Mouse (Mus musculus): ENCODE results near the gene Atpaf1. TPM values are rescaled to one million over a fixed set of nuclear protein-coding genes. Genes with fewer than 3 reads are reported as not detected.

The Atpaf1 gene
- polyA plus RNA-seq, 1 experiment from 2014 or later, result 44.3 TPM

- no peak overlapping the region for H3K27ac ChIP-seq (replicated peaks; ENCODE audit: low read depth, low read length)
- no peak overlapping the region for H3K4me3 ChIP-seq (replicated peaks; ENCODE audit: low read depth, low read length)
- H3K4me1 ChIP-seq (ENCODE audit: control insufficient read depth, insufficient read depth, low read length), result no peaks in the 10 kb centered on the region
- no peaks in the 10 kb centered on the region for H3K27me3 ChIP-seq (ENCODE audit: control insufficient read depth, insufficient read depth, low read length)
- no peaks in the 10 kb centered on the region for H3K9me3 ChIP-seq (ENCODE audit: control insufficient read depth, low read length)
- H3K36me3 ChIP-seq (ENCODE audit: control insufficient read depth, insufficient read depth, low read length), result peaks cover 60% of the 10 kb centered on the region
- H3K4me2 ChIP-seq (ENCODE audit: low read length), result no peak overlapping the region
- ATAC-seq (ENCODE audit: low FRiP score, low TSS enrichment) (no peak), DNase-seq (no peak)
- H3K9ac ChIP-seq (replicated peaks; ENCODE audit: low read length), result no peak overlapping the region
- 98% methylated on average over 1 of the region's 1 CpGs for WGBS
Observed at GRCm38 (mm10) chr4:115754851-115755250, 29.8 kb upstream of the Atpaf1 start.

- Histone ChIP-seq H3K9ac (replicated peaks; ENCODE audit: low read length) (no peak overlapping the region), H3K9me3 (ENCODE audit: control insufficient read depth, low read length) (no peaks in the 10 kb centered on the region), H3K4me2 (ENCODE audit: low read length) (no peak overlapping the region), H3K27me3 (ENCODE audit: control insufficient read depth, insufficient read depth, low read length) (no peaks in the 10 kb centered on the region), H3K27ac (replicated peaks; ENCODE audit: low read depth, low read length) (no peak overlapping the region), H3K36me3 (ENCODE audit: control insufficient read depth, insufficient read depth, low read length) (peaks cover 67% of the 10 kb centered on the region), H3K4me1 (ENCODE audit: control insufficient read depth, insufficient read depth, low read length) (no peaks in the 10 kb centered on the region), H3K4me3 (replicated peaks; ENCODE audit: low read depth, low read length) (no peak overlapping the region)
- DNase-seq, result peak; percentile 69
- no peak for ATAC-seq (ENCODE audit: low FRiP score, low TSS enrichment)
- 39% methylated on average over 3 of the region's 3 CpGs for WGBS
Observed at GRCm38 (mm10) chr4:115761206-115761605, 23.4 kb upstream of the Atpaf1 start.

GRCm38 (mm10) chr4:115764581-115764980 lies 20.0 kb upstream of the Atpaf1 start:
- no peak overlapping the region for H3K4me2 ChIP-seq (ENCODE audit: low read length)
- DNase-seq (no peak), ATAC-seq (ENCODE audit: low FRiP score, low TSS enrichment) (no peak)
- H3K27me3 ChIP-seq (ENCODE audit: control insufficient read depth, insufficient read depth, low read length), result no peaks in the 10 kb centered on the region
- 86% methylated on average over 11 of the region's 11 CpGs for WGBS
- no peak overlapping the region for H3K27ac ChIP-seq (replicated peaks; ENCODE audit: low read depth, low read length)
- H3K4me1 ChIP-seq (ENCODE audit: control insufficient read depth, insufficient read depth, low read length), result no peaks in the 10 kb centered on the region
- H3K4me3 ChIP-seq (replicated peaks; ENCODE audit: low read depth, low read length), result no peak overlapping the region
- H3K9me3 ChIP-seq (ENCODE audit: control insufficient read depth, low read length), result no peaks in the 10 kb centered on the region
- H3K9ac ChIP-seq (replicated peaks; ENCODE audit: low read length), result no peak overlapping the region
- peaks cover 64% of the 10 kb centered on the region for H3K36me3 ChIP-seq (ENCODE audit: control insufficient read depth, insufficient read depth, low read length)

GRCm38 (mm10) chr4:115767647-115768467 lies 16.8 kb upstream of the Atpaf1 start:
- 65% methylated on average over 11 of the region's 11 CpGs for WGBS
- DNase-seq (no peak), ATAC-seq (ENCODE audit: low FRiP score, low TSS enrichment) (no peak)
- Histone ChIP-seq H3K4me1 (ENCODE audit: control insufficient read depth, insufficient read depth, low read length) (no peaks in the 10 kb centered on the region), H3K4me3 (replicated peaks; ENCODE audit: low read depth, low read length) (no peak overlapping the region), H3K4me2 (ENCODE audit: low read length) (no peak overlapping the region), H3K36me3 (ENCODE audit: control insufficient read depth, insufficient read depth, low read length) (peaks cover 54% of the 10 kb centered on the region), H3K27ac (replicated peaks; ENCODE audit: low read depth, low read length) (no peak overlapping the region), H3K27me3 (ENCODE audit: control insufficient read depth, insufficient read depth, low read length) (no peaks in the 10 kb centered on the region), H3K9ac (replicated peaks; ENCODE audit: low read length) (no peak overlapping the region), H3K9me3 (ENCODE audit: control insufficient read depth, low read length) (no peaks in the 10 kb centered on the region)

GRCm38 (mm10) chr4:115775056-115775455 lies 9.6 kb upstream of the Atpaf1 start:
- Histone ChIP-seq H3K4me2 (ENCODE audit: low read length) (no peak overlapping the region), H3K9ac (replicated peaks; ENCODE audit: low read length) (no peak overlapping the region), H3K9me3 (ENCODE audit: control insufficient read depth, low read length) (no peaks in the 10 kb centered on the region), H3K27ac (replicated peaks; ENCODE audit: low read depth, low read length) (no peak overlapping the region), H3K36me3 (ENCODE audit: control insufficient read depth, insufficient read depth, low read length) (peaks cover 34% of the 10 kb centered on the region), H3K27me3 (ENCODE audit: control insufficient read depth, insufficient read depth, low read length) (no peaks in the 10 kb centered on the region), H3K4me3 (replicated peaks; ENCODE audit: low read depth, low read length) (no peak overlapping the region), H3K4me1 (ENCODE audit: control insufficient read depth, insufficient read depth, low read length) (no peaks in the 10 kb centered on the region)
- ATAC-seq (ENCODE audit: low FRiP score, low TSS enrichment) (no peak), DNase-seq (no peak)
- WGBS, result 89% methylated on average over 6 of the region's 6 CpGs

- no peaks in the 10 kb centered on the region for H3K4me1 ChIP-seq (ENCODE audit: control insufficient read depth, insufficient read depth, low read length)
- WGBS, result 93% methylated on average over 2 of the region's 2 CpGs
- H3K36me3 ChIP-seq (ENCODE audit: control insufficient read depth, insufficient read depth, low read length), result peaks cover 29% of the 10 kb centered on the region
- DNase-seq, result no peak
- no peak overlapping the region for H3K27ac ChIP-seq (replicated peaks; ENCODE audit: low read depth, low read length)
- no peaks in the 10 kb centered on the region for H3K9me3 ChIP-seq (ENCODE audit: control insufficient read depth, low read length)
- H3K27me3 ChIP-seq (ENCODE audit: control insufficient read depth, insufficient read depth, low read length), result no peaks in the 10 kb centered on the region
- no peak for ATAC-seq (ENCODE audit: low FRiP score, low TSS enrichment)
- no peak overlapping the region for H3K4me2 ChIP-seq (ENCODE audit: low read length)
- H3K4me3 ChIP-seq (replicated peaks; ENCODE audit: low read depth, low read length), result no peak overlapping the region
- no peak overlapping the region for H3K9ac ChIP-seq (replicated peaks; ENCODE audit: low read length)
Observed at GRCm38 (mm10) chr4:115777627-115778026, 7.0 kb upstream of the Atpaf1 start.

- no peak overlapping the region for H3K9ac ChIP-seq (replicated peaks; ENCODE audit: low read length)
- no peak overlapping the region for H3K4me3 ChIP-seq (replicated peaks; ENCODE audit: low read depth, low read length)
- H3K27me3 ChIP-seq (ENCODE audit: control insufficient read depth, insufficient read depth, low read length), result no peaks in the 10 kb centered on the region
- no peaks in the 10 kb centered on the region for H3K9me3 ChIP-seq (ENCODE audit: control insufficient read depth, low read length)
- peaks cover 8% of the 10 kb centered on the region for H3K36me3 ChIP-seq (ENCODE audit: control insufficient read depth, insufficient read depth, low read length)
- no peak overlapping the region for H3K4me2 ChIP-seq (ENCODE audit: low read length)
- 45% methylated on average over 6 of the region's 6 CpGs for WGBS
- H3K4me1 ChIP-seq (ENCODE audit: control insufficient read depth, insufficient read depth, low read length), result peaks cover 4% of the 10 kb centered on the region; the same call in 1 of the 2 replicates
- ATAC-seq (ENCODE audit: low FRiP score, low TSS enrichment) (no peak), DNase-seq (no peak)
- H3K27ac ChIP-seq (replicated peaks; ENCODE audit: low read depth, low read length), result no peak overlapping the region
Observed at GRCm38 (mm10) chr4:115780269-115780668, 4.3 kb upstream of the Atpaf1 start.

- 0 out of 2 replicates have a peak, but pooled peaks cover 4% of the 10 kb centered on the region for H3K36me3 ChIP-seq (ENCODE audit: control insufficient read depth, insufficient read depth, low read length)
- no peak within 1 kb of the TSS for H3K27ac ChIP-seq (replicated peaks; ENCODE audit: low read depth, low read length)
- H3K9ac ChIP-seq (replicated peaks; ENCODE audit: low read length), result no peak within 1 kb of the TSS
- peaks cover 9% of the 10 kb centered on the region; the same call in 1 of the 2 replicates for H3K4me1 ChIP-seq (ENCODE audit: control insufficient read depth, insufficient read depth, low read length)
- DNase-seq, result no peak
- no peaks in the 10 kb centered on the region for H3K27me3 ChIP-seq (ENCODE audit: control insufficient read depth, insufficient read depth, low read length)
- no peak within 1 kb of the TSS for H3K4me2 ChIP-seq (ENCODE audit: low read length)
- no peak within 1 kb of the TSS for H3K4me3 ChIP-seq (replicated peaks; ENCODE audit: low read depth, low read length)
- no peaks in the 10 kb centered on the region for H3K9me3 ChIP-seq (ENCODE audit: control insufficient read depth, low read length)
- ATAC-seq (ENCODE audit: low FRiP score, low TSS enrichment), result no peak
- 90% methylated on average over 3 of the region's 3 CpGs for WGBS
Observed at GRCm38 (mm10) chr4:115780918-115781317, 3.7 kb upstream of the Atpaf1 start, which contains the start of gene Tex38. Tex38 (minus strand) TSS chr4:115781018.
